Mouse (Mus musculus) kidney, postnatal 10 days (tissue): ENCODE measurements around the gene Foxn2.
"Not testable (repeated sequence)": the region's sequence is repeated elsewhere in the genome, so short reads cannot be mapped to it uniquely, and the experiment has no call there.

ENCODE experiments used
- DNase-seq: peaks from one replicate; pipeline ENCODE4 v3.0.0; 2021; ENCODE audit warnings: mixed read lengths

Gene Foxn2

GRCm38 (mm10) chr17:88440285-88441000 is at the start of gene Foxn2:
TSS of gene Foxn2 (plus strand) at chr17:88440711.
- peak; percentile 98 for DNase-seq

- DNase-seq, result no peak
Measured at GRCm38 (mm10) chr17:88397501-88397900, 43.0 kb upstream of the Foxn2 start.

GRCm38 (mm10) chr17:88398090-88398489 is 42.4 kb upstream of the Foxn2 start:
- no peak for DNase-seq

GRCm38 (mm10) chr17:88398854-88399253 is 41.7 kb upstream of the Foxn2 start:
- no peak for DNase-seq

- no peak for DNase-seq
Measured at GRCm38 (mm10) chr17:88400122-88400521, 40.4 kb upstream of the Foxn2 start.

GRCm38 (mm10) chr17:88400702-88401475 is 39.6 kb upstream of the Foxn2 start:
- DNase-seq, result no peak

- no peak for DNase-seq
Measured at GRCm38 (mm10) chr17:88403269-88403668, 37.2 kb upstream of the Foxn2 start.

- no peak for DNase-seq
Measured at GRCm38 (mm10) chr17:88404471-88404870, 36.0 kb upstream of the Foxn2 start.

- DNase-seq, result no peak
Measured at GRCm38 (mm10) chr17:88405076-88405475, 35.4 kb upstream of the Foxn2 start.

GRCm38 (mm10) chr17:88409706-88410105 is 30.8 kb upstream of the Foxn2 start:
- no peak for DNase-seq

GRCm38 (mm10) chr17:88413155-88413836 is 27.2 kb upstream of the Foxn2 start:
- DNase-seq, result no peak

GRCm38 (mm10) chr17:88420426-88420825 is 20.1 kb upstream of the Foxn2 start:
- no peak for DNase-seq

GRCm38 (mm10) chr17:88421246-88421645 is 19.3 kb upstream of the Foxn2 start:
- DNase-seq, result no peak

- no peak for DNase-seq
Measured at GRCm38 (mm10) chr17:88430719-88431118, 9.8 kb upstream of the Foxn2 start.

GRCm38 (mm10) chr17:88431486-88431885 is 9.0 kb upstream of the Foxn2 start:
- DNase-seq, result no peak

GRCm38 (mm10) chr17:88431987-88432386 is 8.5 kb upstream of the Foxn2 start:
- no peak for DNase-seq

- DNase-seq, result no peak
Measured at GRCm38 (mm10) chr17:88435322-88435721, 5.2 kb upstream of the Foxn2 start.

GRCm38 (mm10) chr17:88436284-88436683 is 4.2 kb upstream of the Foxn2 start:
- DNase-seq, result no peak

- DNase-seq, result not testable (repeated sequence)
Measured at GRCm38 (mm10) chr17:88436749-88437148, 3.8 kb upstream of the Foxn2 start.

- DNase-seq, result no peak
Measured at GRCm38 (mm10) chr17:88437391-88437790, 3.1 kb upstream of the Foxn2 start.

- DNase-seq, result peak; percentile 31
Measured at GRCm38 (mm10) chr17:88439536-88440050, 918 bp upstream of the Foxn2 start.

- DNase-seq, result no peak
Measured at GRCm38 (mm10) chr17:88441001-88441431, 505 bp downstream of the Foxn2 start.

- DNase-seq, result peak; percentile 83
Measured at GRCm38 (mm10) chr17:88441432-88442174, 1.1 kb downstream of the Foxn2 start.
